Mouse (Mus musculus): ENCODE measurements around the gene Wnt1. TPM values are rescaled to one million over a fixed set of nuclear protein-coding genes. Genes with fewer than 3 reads are reported as not detected.

Wnt1 gene
- total RNA-seq, 2 experiments from 2014 or later: not detected

- ATAC-seq (ENCODE audit: poor library complexity, severe bottlenecking): no peak
Measured at GRCm38 (mm10) chr15:98777762-98778161, 11.9 kb upstream of the Wnt1 start, which contains the start of gene Wnt10b. Wnt10b (minus strand) TSS chr15:98778150.

DNA sequence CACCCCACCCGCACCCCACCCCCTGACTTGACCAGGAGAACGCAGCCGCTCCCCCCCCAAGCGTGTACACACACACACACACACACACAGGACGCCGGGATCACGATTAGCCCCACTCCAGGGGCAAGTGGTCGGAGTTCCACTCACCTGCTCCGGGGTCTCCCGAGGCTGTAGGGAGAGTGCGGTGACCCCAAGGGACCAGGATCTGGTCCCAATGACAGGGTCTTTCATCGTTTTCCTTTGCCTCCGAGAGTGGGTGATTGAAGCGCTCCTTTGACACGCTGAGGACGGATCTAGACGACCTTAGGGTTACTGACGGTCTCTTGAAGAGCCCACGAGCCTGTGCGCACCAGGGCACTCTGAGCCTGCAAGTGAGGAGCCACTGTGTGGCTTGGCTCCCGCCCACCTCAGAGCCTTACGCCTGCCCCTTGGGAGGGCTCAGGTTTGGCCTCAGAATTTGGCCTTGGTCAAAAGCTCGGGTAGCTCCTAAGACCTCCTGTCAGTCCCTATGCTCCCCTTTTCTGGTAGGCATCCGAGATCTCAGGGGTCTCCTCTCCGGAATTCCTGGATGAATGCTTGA lies 11.4 kb upstream of the Wnt1 start:
- ATAC-seq (ENCODE audit: poor library complexity, severe bottlenecking): no peak

GRCm38 (mm10) chr15:98778806-98779205 lies 10.9 kb upstream of the Wnt1 start:
- ATAC-seq (ENCODE audit: poor library complexity, severe bottlenecking): no peak

DNA sequence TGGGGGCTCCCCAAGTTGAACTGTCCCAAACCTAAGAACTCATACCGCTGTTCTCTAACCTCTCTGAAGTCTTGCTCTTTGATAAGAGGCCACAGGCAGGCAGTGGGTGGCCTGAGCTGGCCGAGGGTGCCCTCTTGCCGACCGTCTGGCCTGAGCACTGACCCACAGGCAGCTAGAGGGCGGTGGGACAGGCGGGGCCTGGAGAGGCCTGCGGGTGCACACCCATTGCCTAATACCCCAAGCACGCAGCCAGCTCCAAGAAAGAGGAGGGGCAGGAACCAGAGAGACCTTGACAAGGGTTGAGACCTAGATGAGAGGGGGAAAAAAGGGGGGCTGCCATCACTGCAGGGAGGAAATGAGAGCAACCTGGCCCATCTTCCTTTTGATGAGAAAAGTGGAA lies 9.6 kb upstream of the Wnt1 start:
- ATAC-seq (ENCODE audit: poor library complexity, severe bottlenecking): no peak

DNA sequence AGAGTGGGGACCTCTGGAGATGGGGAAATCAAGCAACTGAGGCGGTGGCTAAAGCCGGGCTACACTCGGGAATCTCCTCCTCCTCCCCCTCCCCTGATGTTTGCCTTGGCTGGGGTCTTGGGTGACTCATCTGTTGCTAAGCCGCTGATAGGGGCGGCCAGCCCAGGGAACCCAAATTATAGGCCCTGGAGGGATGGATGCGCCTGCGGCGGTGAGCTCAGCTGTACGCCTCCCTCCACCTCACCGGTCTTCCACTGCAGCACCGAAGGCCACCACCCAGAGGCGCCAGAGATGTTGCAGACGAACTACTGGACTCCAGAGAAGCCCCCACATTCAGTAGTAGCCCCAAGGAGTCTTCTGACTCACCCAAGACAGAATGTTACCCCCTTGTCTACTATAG lies 9.1 kb upstream of the Wnt1 start:
- ATAC-seq (ENCODE audit: poor library complexity, severe bottlenecking): no peak

GRCm38 (mm10) chr15:98781166-98781565 lies 8.5 kb upstream of the Wnt1 start:
- no peak for ATAC-seq (ENCODE audit: poor library complexity, severe bottlenecking)

- ATAC-seq (ENCODE audit: poor library complexity, severe bottlenecking): no peak
Measured at GRCm38 (mm10) chr15:98785744-98786143, 3.9 kb upstream of the Wnt1 start.

- no peak for ATAC-seq (ENCODE audit: poor library complexity, severe bottlenecking)
Measured at GRCm38 (mm10) chr15:98787930-98788329, 1.7 kb upstream of the Wnt1 start.

DNA sequence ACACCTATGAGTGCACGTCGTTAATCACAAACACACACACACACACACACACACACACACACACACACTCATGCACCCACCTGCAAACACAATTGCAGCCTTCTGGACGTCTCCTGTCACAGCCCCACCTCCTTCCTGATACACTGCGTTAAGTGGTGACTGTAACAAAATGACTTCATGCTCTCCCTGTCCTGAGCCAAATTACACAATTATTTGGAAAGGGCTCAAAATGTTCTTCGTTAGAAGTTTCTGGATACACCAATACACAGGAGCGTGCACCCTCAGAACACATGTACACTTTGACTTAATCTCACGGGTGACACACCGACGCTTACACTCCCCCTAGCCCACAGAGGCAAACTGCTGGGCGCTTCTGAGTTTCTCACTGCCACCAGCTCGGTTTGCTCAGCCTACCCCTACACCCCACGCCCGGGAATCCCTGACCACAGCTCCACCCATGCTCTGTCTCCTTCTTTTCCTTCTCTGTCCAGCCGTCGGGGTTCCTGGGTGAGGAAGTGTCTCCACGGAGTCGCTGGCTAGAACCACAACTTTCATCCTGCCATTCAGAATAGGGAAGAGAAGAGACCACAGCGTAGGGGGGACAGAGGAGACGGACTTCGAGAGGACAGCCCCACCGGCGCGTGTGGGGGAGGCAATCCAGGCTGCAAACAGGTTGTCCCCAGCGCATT lies 541 bp upstream of the Wnt1 start:
- peak; percentile 30 for ATAC-seq (ENCODE audit: poor library complexity, severe bottlenecking)

- ATAC-seq (ENCODE audit: poor library complexity, severe bottlenecking): no peak
Measured at GRCm38 (mm10) chr15:98790761-98791160, 1.1 kb downstream of the Wnt1 start.

DNA sequence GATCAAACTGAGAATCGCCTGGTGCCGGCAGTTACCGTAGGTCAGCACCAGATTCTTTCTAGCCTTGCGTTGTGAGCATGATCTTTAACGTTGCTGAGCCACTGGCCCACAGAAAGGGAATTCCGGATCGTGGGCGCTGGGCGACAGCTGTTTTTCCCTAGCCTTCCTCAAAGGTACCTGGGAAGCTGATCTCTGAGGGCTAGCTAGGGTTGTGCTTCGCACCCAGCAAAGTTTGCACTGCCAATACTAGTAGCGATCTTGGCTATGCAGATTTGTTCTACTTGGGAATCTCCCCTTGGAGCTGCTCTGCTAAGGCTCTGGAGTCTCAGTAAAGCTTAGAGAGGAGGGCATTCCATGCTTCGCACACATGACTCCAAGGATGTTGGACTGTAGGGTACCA lies 1.6 kb downstream of the Wnt1 start:
- ATAC-seq (ENCODE audit: poor library complexity, severe bottlenecking): no peak

DNA sequence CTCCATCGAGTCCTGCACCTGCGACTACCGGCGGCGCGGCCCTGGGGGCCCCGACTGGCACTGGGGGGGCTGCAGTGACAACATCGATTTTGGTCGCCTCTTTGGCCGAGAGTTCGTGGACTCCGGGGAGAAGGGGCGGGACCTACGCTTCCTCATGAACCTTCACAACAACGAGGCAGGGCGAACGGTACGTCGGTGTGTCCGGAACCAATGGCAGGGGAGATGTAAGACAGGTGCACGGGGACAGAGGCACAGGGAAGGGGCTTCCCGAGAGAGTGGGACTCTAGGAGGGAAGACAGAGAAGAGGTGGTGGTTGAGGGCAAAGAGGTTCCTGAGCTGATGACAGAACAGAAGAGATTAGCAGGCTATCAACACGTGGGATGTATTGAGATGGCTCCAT lies 2.1 kb downstream of the Wnt1 start:
- no peak for ATAC-seq (ENCODE audit: poor library complexity, severe bottlenecking)

DNA sequence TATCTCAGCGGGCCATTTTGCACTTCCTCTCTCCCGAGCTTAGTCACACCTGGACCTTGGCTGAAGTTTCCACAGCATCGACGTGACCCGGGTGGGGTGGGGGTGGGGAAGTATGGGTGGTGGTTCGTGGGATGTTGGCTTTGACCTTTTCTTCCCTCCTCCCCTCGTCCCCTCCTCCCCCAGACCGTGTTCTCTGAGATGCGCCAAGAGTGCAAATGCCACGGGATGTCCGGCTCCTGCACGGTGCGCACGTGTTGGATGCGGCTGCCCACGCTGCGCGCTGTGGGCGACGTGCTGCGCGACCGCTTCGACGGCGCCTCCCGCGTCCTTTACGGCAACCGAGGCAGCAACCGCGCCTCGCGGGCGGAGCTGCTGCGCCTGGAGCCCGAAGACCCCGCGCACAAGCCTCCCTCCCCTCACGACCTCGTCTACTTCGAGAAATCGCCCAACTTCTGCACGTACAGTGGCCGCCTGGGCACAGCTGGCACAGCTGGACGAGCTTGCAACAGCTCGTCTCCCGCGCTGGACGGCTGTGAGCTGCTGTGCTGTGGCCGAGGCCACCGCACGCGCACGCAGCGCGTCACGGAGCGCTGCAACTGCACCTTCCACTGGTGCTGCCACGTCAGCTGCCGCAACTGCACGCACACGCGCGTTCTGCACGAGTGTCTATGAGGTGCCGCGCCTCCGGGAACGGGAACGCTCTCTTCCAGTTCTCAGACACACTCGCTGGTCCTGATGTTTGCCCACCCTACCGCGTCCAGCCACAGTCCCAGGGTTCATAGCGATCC lies 2.8 kb downstream of the Wnt1 start:
- ATAC-seq (ENCODE audit: poor library complexity, severe bottlenecking): no peak

DNA sequence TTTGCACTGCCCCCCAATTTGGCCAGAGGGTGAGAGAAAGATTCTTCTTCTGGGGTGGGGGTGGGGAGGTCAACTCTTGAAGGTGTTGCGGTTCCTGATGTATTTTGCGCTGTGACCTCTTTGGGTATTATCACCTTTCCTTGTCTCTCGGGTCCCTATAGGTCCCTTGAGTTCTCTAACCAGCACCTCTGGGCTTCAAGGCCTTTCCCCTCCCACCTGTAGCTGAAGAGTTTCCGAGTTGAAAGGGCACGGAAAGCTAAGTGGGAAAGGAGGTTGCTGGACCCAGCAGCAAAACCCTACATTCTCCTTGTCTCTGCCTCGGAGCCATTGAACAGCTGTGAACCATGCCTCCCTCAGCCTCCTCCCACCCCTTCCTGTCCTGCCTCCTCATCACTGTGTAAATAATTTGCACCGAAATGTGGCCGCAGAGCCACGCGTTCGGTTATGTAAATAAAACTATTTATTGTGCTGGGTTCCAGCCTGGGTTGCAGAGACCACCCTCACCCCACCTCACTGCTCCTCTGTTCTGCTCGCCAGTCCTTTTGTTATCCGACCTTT lies 3.6 kb downstream of the Wnt1 start:
- no peak for ATAC-seq (ENCODE audit: poor library complexity, severe bottlenecking)

- ATAC-seq (ENCODE audit: poor library complexity, severe bottlenecking): no peak
Measured at GRCm38 (mm10) chr15:98796803-98797595, 7.3 kb downstream of the Wnt1 start.

- ATAC-seq (ENCODE audit: poor library complexity, severe bottlenecking): no peak
Measured at GRCm38 (mm10) chr15:98797835-98798492, 8.3 kb downstream of the Wnt1 start.

GRCm38 (mm10) chr15:98798903-98799302 lies 9.2 kb downstream of the Wnt1 start:
- no peak for ATAC-seq (ENCODE audit: poor library complexity, severe bottlenecking)

- peak; percentile 67 for ATAC-seq (ENCODE audit: poor library complexity, severe bottlenecking)
Measured at GRCm38 (mm10) chr15:98799396-98799795, 9.7 kb downstream of the Wnt1 start.

DNA sequence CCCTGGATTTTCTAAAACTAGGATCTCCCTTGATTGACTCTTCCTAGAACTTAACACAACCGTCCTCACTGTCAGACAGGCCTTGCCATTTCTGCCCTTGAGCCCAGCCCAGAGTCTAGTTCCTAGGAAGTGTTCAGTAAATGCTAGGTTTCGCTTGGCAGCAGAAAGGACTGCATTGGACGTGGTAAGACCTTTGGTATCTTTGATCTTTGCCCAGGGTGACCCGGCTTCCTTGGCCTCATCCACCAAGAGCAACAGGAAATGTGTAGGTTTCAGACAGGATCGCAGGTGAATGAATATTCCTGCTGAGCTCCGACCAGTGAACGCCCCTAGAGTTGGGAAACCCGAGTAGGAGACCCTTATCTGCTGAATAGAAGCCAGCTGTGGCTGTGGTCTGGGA lies 13.3 kb downstream of the Wnt1 start:
- ATAC-seq (ENCODE audit: poor library complexity, severe bottlenecking): no peak

DNA sequence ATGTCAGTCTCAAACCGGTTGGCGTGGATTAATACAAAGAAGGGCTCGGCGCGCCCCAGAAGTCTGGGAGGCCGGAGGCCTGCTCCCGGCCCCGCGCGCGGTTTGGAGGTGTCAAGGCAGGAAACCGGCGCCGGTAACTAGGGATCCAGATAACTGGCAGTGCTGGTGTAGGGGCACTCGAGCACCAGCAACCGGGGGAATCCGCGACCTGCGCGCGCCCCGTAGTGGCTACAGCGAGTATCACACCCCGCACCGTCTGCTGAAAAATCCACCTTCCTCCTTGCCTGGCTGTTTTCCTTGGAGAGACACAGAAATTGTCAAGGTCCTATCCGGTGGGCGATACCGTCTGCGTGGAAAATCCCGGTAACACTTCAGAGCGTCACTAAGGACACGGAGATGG lies 14.4 kb downstream of the Wnt1 start:
- peak; percentile 72 for ATAC-seq (ENCODE audit: poor library complexity, severe bottlenecking)
